Mouse (Mus musculus): ENCODE data around the gene Papola. TPM values are rescaled to one million over a fixed set of nuclear protein-coding genes. Genes with fewer than 3 reads are reported as not detected.

Papola gene
- total RNA-seq, 2 experiments from 2014 or later: 201 to 204 TPM

Other genes starting within 250 kb of the Papola start
- gene Bdkrb2, start 221.5 kb upstream of the Papola start, total RNA-seq (2014; fragmentation: Nextera tagmentation): not detected in 2 replicates
- gene Bdkrb2, start 221.5 kb upstream of the Papola start, total RNA-seq (2017): not detected in 2 replicates
- not detected in 2 replicates for gene Bdkrb1, start 181.6 kb upstream of the Papola start, total RNA-seq (2014; fragmentation: Nextera tagmentation)
- not detected in 2 replicates for gene Bdkrb1, start 181.6 kb upstream of the Papola start, total RNA-seq (2017)
- 15.5 and 20.6 TPM in 2 replicates for gene Gskip, start 99.9 kb upstream of the Papola start, total RNA-seq (2014; fragmentation: Nextera tagmentation)
- 12.5 and 19.1 TPM in 2 replicates for gene Gskip, start 99.9 kb upstream of the Papola start, total RNA-seq (2017)
- 77.7 and 89.6 TPM in 2 replicates for gene Atg2b, start 99.5 kb upstream of the Papola start, total RNA-seq (2014; fragmentation: Nextera tagmentation)
- 37.7 and 41.3 TPM in 2 replicates for gene Atg2b, start 99.5 kb upstream of the Papola start, total RNA-seq (2017)
- gene Ak7, start 78.7 kb upstream of the Papola start, total RNA-seq (2014; fragmentation: Nextera tagmentation): 0.22 TPM in 1 of 2 replicates, not detected in the other
- gene Ak7, start 78.7 kb upstream of the Papola start, total RNA-seq (2017): 0.05 and 0.27 TPM in 2 replicates
- 72.5 and 90.8 TPM in 2 replicates for gene Vrk1, start 225.5 kb downstream of the Papola start, total RNA-seq (2014; fragmentation: Nextera tagmentation)
- gene Vrk1, start 225.5 kb downstream of the Papola start, total RNA-seq (2017): 149 and 178 TPM in 2 replicates